Mouse (Mus musculus) ES-E14 (cell line): ENCODE results near the gene Hmbs.

ENCODE experiments used
- MAFK ChIP-seq: IDR thresholded peaks from 2 replicates; pipeline ENCODE4 v1.6.1; 2014; ENCODE audit warnings: mild to moderate bottlenecking, low read depth, low read length, inconsistent platforms; ENCODE audit not compliant: insufficient read depth
- ZNF384 ChIP-seq: IDR thresholded peaks from 2 replicates; pipeline ENCODE4 v1.6.1; 2012; ENCODE audit warnings: low read depth, low read length, inconsistent platforms

DNA sequence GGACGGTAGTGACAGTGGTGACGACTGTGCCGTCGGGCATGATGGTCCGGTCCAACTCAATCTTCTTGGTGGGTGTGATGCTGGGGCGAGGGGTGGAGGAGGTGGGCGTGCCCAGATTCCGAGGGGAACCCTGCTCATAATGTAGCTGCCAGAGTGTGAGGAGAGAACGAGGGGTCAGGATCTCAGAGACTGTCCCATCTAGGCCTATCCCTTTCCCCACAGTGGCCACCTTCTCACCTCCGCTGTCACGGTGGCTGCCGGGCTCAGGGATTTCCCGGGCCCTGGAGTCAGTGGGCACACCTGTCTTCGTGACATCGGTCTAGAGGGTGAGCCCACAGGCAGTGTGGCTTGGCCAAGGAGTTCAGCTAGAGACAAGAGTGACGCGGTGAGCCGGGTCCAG, 29.1 kb downstream of the Hmbs start:
- TF ChIP-seq ZNF384 = no peak
- no peak for TF ChIP-seq MAFK
